Mouse (Mus musculus): ENCODE results near the gene Zfp628. TPM values are rescaled to one million over a fixed set of nuclear protein-coding genes. Genes with fewer than 3 reads are reported as not detected.

The Zfp628 gene
- polyA plus RNA-seq (2017; shearing (Covaris generic)), result 1 to 10 TPM; 2.2 to 3.1 TPM

DNA sequence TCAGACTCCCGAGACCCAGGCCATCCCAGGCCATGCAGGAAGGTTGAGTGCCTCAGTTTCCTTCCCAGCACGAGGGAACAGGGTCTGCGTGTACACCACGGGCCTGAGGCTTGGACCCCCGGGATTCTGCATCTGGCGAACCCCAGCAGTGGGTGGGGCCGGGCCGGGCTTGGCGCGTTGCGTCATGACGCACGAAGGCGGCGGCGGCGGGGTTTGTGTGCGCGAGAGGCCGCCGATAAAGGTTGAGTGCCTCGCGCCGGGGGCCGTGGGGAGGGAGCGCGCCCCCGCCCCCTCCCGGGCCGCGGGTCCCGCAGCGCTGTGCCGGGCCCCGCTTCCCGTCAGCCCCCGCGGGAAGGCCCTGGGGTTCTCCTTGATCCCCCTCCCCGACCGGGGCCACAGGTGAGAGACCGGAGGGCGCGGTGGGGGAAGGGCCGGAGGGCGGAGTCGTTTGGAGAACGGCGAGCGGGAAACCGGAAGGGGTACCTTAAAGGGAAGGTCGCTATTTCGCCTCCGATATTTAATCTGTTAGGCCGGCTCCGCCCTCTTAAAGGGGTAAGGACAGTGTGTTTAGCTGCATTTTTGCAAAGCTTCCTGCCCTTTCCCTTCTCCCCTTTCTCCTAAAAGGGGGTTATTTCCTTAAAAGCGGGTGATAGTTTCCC, at the start of gene Zfp628:
Gene Zfp628, plus strand, starts transcription at position 211 of the 659 bp plus-strand sequence.

GRCm38 (mm10) chr7:4870133-4870532, 44.9 kb upstream of the Zfp628 start, which contains the start of gene Isoc2b:
TSS of gene Isoc2b (minus strand) at chr7:4870258.

GRCm38 (mm10) chr7:4876753-4877221, 38.2 kb upstream of the Zfp628 start, which contains the start of gene Isoc2a:
TSS of gene Isoc2a (plus strand) at chr7:4877153.

GRCm38 (mm10) chr7:4906466-4906950, 8.5 kb upstream of the Zfp628 start, which contains the start of gene Gm36210:
TSS of gene Gm36210 (minus strand) at chr7:4906516.

GRCm38 (mm10) chr7:4921824-4922482, 6.9 kb downstream of the Zfp628 start, which contains the start of gene Nat14:
TSS of gene Nat14 (plus strand) at chr7:4922028.

DNA sequence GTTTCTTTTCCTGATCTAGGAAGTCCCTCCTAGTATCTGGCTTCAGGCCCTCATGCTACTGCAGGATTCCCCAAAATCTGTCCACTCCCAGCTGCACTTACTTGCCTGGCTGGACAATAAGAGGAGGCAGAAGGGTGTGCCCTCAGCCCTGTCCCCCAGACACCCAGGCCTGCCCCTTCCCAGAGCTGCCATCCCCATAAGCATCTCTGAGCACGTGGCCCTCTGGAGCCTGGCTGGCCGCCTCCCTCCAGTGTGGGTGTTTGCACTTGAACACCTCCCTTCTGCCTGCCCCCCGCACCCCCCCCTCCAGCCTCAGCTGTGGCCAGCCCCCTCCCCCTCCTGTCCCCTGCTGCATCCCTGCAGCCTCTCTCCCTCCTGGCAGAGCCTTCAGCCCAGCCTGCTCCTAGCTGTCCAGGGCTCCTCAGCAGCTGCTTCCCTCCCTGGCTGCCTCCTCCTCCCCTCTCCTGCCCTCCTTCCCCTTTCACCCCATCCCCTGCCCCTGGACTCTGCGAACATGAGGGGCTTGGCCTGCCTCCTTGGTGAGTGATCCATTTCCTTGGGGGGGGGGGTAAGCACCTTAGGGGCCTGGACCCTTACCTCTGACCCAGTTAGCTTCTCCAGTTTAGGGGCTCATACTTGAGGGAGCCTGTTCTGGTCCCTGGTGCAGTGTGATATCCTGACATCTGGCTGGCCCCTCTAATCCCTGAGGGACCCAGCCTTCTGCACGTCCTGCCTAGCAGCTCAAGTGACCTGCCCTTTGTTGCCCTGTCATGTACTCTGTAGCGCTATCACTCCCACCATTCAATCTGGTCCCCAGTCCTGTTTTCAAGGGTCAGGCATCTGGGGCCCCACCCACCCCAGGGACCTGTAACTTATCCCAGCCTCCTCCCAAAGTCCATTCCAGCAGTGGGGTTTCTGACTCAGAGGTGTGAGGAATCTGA, 10.7 kb downstream of the Zfp628 start, which contains the start of gene Ssc5d:
Gene Ssc5d, plus strand, starts transcription at position 345 of the 941 bp plus-strand sequence.

DNA sequence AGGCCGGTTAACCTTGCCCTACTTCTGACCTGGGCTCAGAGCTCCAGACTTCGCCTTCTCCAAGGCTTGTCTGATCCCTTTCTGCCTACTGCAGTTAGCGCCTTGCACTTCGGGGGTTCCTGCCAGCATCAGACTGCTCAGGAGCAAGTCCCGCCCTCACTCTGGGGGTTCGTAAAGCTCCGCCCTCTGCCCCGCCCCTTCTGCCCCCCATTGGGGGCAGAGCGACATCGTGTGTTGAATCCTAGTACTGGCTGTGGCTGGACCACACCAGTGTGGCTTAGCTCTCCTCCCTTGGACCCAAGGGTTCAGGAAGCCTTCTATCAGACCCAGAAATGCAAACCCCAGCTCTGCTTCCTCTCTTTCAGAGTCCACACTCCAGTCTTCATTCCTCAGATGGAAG, 49.3 kb downstream of the Zfp628 start, which contains the start of gene Sbk2:
Gene Sbk2, minus strand, starts transcription at position 135 of the 400 bp plus-strand sequence.

DNA sequence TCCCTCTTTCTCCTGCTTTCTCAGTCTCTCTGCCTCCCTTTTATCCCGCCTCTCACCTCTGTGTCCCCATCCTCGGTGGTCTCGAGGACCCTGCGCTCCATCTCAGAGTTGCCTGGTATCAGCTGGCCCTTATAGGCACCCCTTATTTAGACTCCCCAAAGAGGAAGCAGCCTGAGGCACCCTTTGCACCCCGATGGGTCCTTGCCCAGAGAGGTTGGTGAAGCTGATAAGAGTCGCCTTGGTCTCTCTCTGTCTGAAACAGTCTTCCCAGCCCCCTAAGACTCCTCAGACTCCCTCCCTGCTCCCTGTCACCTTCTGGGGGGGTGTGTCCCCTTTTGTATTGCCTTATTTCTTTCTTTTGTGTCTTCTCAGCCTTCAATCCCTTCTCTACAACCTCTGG, 56.1 kb downstream of the Zfp628 start, which contains the start of gene Sbk3:
Gene Sbk3, minus strand, starts transcription at position 101 of the 400 bp plus-strand sequence.

Other genes with a start within 250 kb of the Zfp628 start
- 10 to 100 TPM; 53.0 to 59.9 TPM for gene Hspbp1, start 230.1 kb upstream of the Zfp628 start, polyA plus RNA-seq (2017; shearing (Covaris generic))
- under 1 TPM in 1 of 2 experiments, not detected in 1; 0.61 TPM for gene Brsk1, start 224.6 kb upstream of the Zfp628 start, polyA plus RNA-seq (2017; shearing (Covaris generic))
- under 1 TPM in 1 of 2 experiments, not detected in 1; 0.25 TPM for gene Tmem150b, start 190.0 kb upstream of the Zfp628 start, polyA plus RNA-seq (2017; shearing (Covaris generic))
- 10 to 100 TPM; 26.0 to 45.1 TPM for gene Kmt5c, start 175.1 kb upstream of the Zfp628 start, polyA plus RNA-seq (2017; shearing (Covaris generic))
- gene Cox6b2, start 162.1 kb upstream of the Zfp628 start, polyA plus RNA-seq (2017; shearing (Covaris generic)), result 1 to 10 TPM; 3.0 to 9.5 TPM
- not detected for gene Fam71e2, start 143.9 kb upstream of the Zfp628 start, polyA plus RNA-seq (2017; shearing (Covaris generic))
- gene Il11, start 132.4 kb upstream of the Zfp628 start, polyA plus RNA-seq (2017; shearing (Covaris generic)), result under 1 TPM; 0.16 to 0.20 TPM
- not detected for gene Tmem190, start 132.3 kb upstream of the Zfp628 start, polyA plus RNA-seq (2017; shearing (Covaris generic))
- gene Tmem238, start 125.6 kb upstream of the Zfp628 start, polyA plus RNA-seq (2017; shearing (Covaris generic)), result 1 to 10 TPM; 5.5 to 8.8 TPM
- gene Rpl28, start 122.3 kb upstream of the Zfp628 start, polyA plus RNA-seq (2017; shearing (Covaris generic)), result 100 to 1,000 TPM; 316 to 505 TPM
- gene Ube2s, start 102.6 kb upstream of the Zfp628 start, polyA plus RNA-seq (2017; shearing (Covaris generic)), result 100 to 1,000 TPM; 126 to 185 TPM
- not detected for gene Shisa7, start 70.5 kb upstream of the Zfp628 start, polyA plus RNA-seq (2017; shearing (Covaris generic))
- 10 to 100 TPM; 46.9 to 52.2 TPM for gene Isoc2b, start 45.0 kb upstream of the Zfp628 start, polyA plus RNA-seq (2017; shearing (Covaris generic))
- gene Isoc2a, start 38.1 kb upstream of the Zfp628 start, polyA plus RNA-seq (2017; shearing (Covaris generic)), result under 1 TPM; 0.37 to 0.84 TPM
- under 1 TPM in 1 of 2 experiments, not detected in 1; 0.32 TPM for gene Gm36210, start 8.7 kb upstream of the Zfp628 start, polyA plus RNA-seq (2017; shearing (Covaris generic))
- gene Nat14, start 6.8 kb downstream of the Zfp628 start, polyA plus RNA-seq (2017; shearing (Covaris generic)), result under 1 TPM; 0.49 to 0.79 TPM
- not detected for gene Ssc5d, start 10.6 kb downstream of the Zfp628 start, polyA plus RNA-seq (2017; shearing (Covaris generic))
- not detected for gene Sbk2, start 49.2 kb downstream of the Zfp628 start, polyA plus RNA-seq (2017; shearing (Covaris generic))
- under 1 TPM in 1 of 2 experiments, not detected in 1; 0.05 TPM for gene Sbk3, start 56.0 kb downstream of the Zfp628 start, polyA plus RNA-seq (2017; shearing (Covaris generic))
- 10 to 100 TPM; 17.7 to 19.5 TPM for gene Zfp579, start 80.9 kb downstream of the Zfp628 start, polyA plus RNA-seq (2017; shearing (Covaris generic))
- gene Zfp524, start 99.2 kb downstream of the Zfp628 start, polyA plus RNA-seq (2017; shearing (Covaris generic)), result 10 to 100 TPM; 31.1 to 33.7 TPM
- 10 to 100 TPM; 33.4 to 36.2 TPM for gene Fiz1, start 99.5 kb downstream of the Zfp628 start, polyA plus RNA-seq (2017; shearing (Covaris generic))
- 10 to 100 TPM in 1 of 2 experiments, 1 to 10 TPM in 1; 6.4 to 29.3 TPM for gene Gm44973, start 100.3 kb downstream of the Zfp628 start, polyA plus RNA-seq (2017; shearing (Covaris generic))
- 10 to 100 TPM; 10.4 to 11.4 TPM for gene Zfp865, start 105.2 kb downstream of the Zfp628 start, polyA plus RNA-seq (2017; shearing (Covaris generic))
- gene Ccdc106, start 105.3 kb downstream of the Zfp628 start, polyA plus RNA-seq (2017; shearing (Covaris generic)), result under 1 TPM; 0.18 to 0.86 TPM
- gene 4632433K11Rik, start 118.9 kb downstream of the Zfp628 start, polyA plus RNA-seq (2017; shearing (Covaris generic)), result not detected
- gene Zfp784, start 123.2 kb downstream of the Zfp628 start, polyA plus RNA-seq (2017; shearing (Covaris generic)), result 1 to 10 TPM; 3.4 to 4.9 TPM
- gene Zfp580, start 136.3 kb downstream of the Zfp628 start, polyA plus RNA-seq (2017; shearing (Covaris generic)), result 10 to 100 TPM in 1 of 2 experiments, 1 to 10 TPM in 1; 8.3 to 15.8 TPM
- 10 to 100 TPM; 87.8 to 91.8 TPM for gene U2af2, start 146.9 kb downstream of the Zfp628 start, polyA plus RNA-seq (2017; shearing (Covaris generic))
- 10 to 100 TPM; 27.6 to 38.0 TPM for gene Epn1, start 165.0 kb downstream of the Zfp628 start, polyA plus RNA-seq (2017; shearing (Covaris generic))
- gene Rfpl4, start 201.7 kb downstream of the Zfp628 start, polyA plus RNA-seq (2017; shearing (Covaris generic)), result not detected
- gene Rasl2-9, start 210.7 kb downstream of the Zfp628 start, polyA plus RNA-seq (2017; shearing (Covaris generic)), result under 1 TPM in 1 of 2 experiments, not detected in 1; 0.31 TPM
- under 1 TPM; 0.01 to 0.15 TPM for gene Vmn1r55, start 234.5 kb downstream of the Zfp628 start, polyA plus RNA-seq (2017; shearing (Covaris generic))